Mouse (Mus musculus) hindbrain, embryonic 13.5 days (tissue): ENCODE results near the gene Carmil3. TPM values are rescaled to one million over a fixed set of nuclear protein-coding genes. Genes with fewer than 3 reads are reported as not detected.
A peak's percentile ranks its signal among the peaks of the same experiment; 100 is the strongest.

ENCODE experiments used
- ATAC-seq: fragments of 200-750 bp; cut with Nextera tagmentation; 2 replicates; pipeline ENCODE4 v1.8.0; 2017; ENCODE audit warnings: moderate TSS enrichment; ENCODE audit not compliant: low FRiP score
- H3K27ac ChIP-seq: fragments of 300-500 bp; sonication (generic); 2 replicates; pipeline ENCODE4 v1.5.1; 2015; ENCODE audit warnings: inconsistent platforms, mild to moderate bottlenecking, moderate library complexity
- H3K27me3 ChIP-seq: fragments of 300-500 bp; sonication (generic); 2 replicates; pipeline ENCODE4 v1.6.1; 2015; ENCODE audit warnings: mild to moderate bottlenecking, inconsistent platforms
- H3K36me3 ChIP-seq: fragments of 300-500 bp; sonication (generic); 2 replicates; pipeline ENCODE4 v1.6.1; 2015; ENCODE audit warnings: mild to moderate bottlenecking, inconsistent platforms
- H3K4me1 ChIP-seq: fragments of 300-500 bp; sonication (generic); replicated peaks from 2 replicates; pipeline ENCODE4 v1.6.1; 2015; ENCODE audit warnings: inconsistent platforms
- H3K4me2 ChIP-seq: fragments of 300-500 bp; sonication (generic); 2 replicates; pipeline ENCODE4 v1.6.1; 2015; ENCODE audit warnings: inconsistent platforms, mild to moderate bottlenecking, moderate library complexity
- H3K4me3 ChIP-seq: fragments of 300-500 bp; sonication (generic); 2 replicates; pipeline ENCODE4 v1.5.1; 2015; ENCODE audit warnings: mild to moderate bottlenecking, inconsistent platforms
- H3K9ac ChIP-seq: fragments of 300-500 bp; sonication (generic); 2 replicates; pipeline ENCODE4 v1.6.1; 2015; ENCODE audit warnings: mild to moderate bottlenecking, inconsistent platforms
- H3K9me3 ChIP-seq: fragments of 300-500 bp; sonication (generic); 2 replicates; pipeline ENCODE4 v1.6.1; 2016; ENCODE audit warnings: inconsistent platforms
- WGBS: fragments of 180-500 bp; shearing (Covaris S2); methylation state at CpG from one replicate; pipeline ENCODE4 v1.1.7; 2015; 5-methylcytosine and 5-hydroxymethylcytosine counted together
- polyA plus RNA-seq: library from polyadenylated mRNA; unstranded; fragments of >200 nt; fragmentation: Nextera tagmentation; extraction: Ambion mirVana; gene quantifications from 2 replicates; pipeline ENCODE4 v1.2.1, GENCODE M21; 2015

The Carmil3 gene
- polyA plus RNA-seq, 1 experiment from 2014 or later: 21.6 TPM

DNA sequence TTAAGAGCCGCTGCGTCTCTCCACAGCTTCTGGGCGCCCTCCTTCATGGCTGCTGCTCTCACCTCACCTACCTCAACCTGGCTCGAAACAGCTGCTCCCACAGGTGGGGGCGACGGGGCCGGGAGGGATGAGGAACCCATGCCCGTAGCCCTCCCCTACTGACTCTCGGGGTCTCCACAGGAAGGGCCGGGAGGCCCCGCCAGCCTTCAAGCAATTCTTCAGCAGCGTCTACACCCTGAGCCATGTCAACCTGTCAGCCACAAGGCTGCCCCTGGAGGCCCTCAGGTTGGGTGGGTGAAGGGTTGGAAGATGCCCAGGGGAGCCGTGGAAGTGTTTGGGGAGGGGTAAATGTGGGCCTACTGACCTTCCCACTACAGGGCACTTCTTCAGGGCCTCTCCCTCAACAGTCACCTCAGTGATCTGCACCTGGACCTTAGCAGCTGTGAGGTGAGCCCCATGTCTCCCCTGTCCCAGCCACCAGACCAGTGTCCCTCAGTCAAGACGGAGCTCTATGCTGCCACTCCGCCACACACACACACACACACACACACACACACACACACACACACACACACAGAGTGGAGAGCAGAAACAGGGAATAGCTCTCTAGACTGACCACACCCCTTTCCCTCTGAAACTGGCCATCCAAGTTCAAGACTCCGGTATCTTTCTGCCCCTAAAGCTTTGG, 6.5 kb downstream of the Carmil3 start:
- H3K36me3 ChIP-seq: peaks cover 79% of the 10 kb centered on the region

DNA sequence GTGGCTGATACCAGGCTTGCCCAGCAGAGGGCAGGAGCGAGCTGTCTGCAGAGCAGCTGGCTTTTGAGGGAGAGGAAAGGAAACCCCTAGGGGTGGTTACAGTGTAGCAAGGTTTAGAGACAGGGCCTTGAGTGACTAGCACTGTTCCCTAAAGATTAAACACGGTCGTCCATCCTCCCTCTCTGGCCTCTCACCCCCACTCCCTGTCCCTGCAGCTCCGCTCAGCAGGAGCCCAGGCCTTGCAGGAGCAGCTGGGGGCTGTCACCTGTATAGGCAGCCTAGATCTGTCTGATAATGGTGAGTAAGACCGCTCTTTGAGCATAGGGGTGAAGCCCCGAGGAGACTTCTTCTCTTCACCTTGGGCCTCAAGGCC, 7.0 kb downstream of the Carmil3 start:
- peak; percentile 54 for ATAC-seq
- 36% methylated on average over 6 of the region's 6 CpGs for WGBS
- no peak overlapping the region for H3K27ac ChIP-seq
- H3K9ac ChIP-seq: peak overlapping the region; percentile 65
- H3K4me1 ChIP-seq: peaks cover 12% of the 10 kb centered on the region
- H3K4me2 ChIP-seq: no peak overlapping the region
- H3K4me3 ChIP-seq: no peak overlapping the region
- no peaks in the 10 kb centered on the region for H3K27me3 ChIP-seq
- peaks cover 84% of the 10 kb centered on the region for H3K36me3 ChIP-seq
- no peaks in the 10 kb centered on the region for H3K9me3 ChIP-seq

More for the DNA sequence above, 6.5 kb downstream of the Carmil3 start:
- ATAC-seq: peak; percentile 19; the same call in 1 of the 2 replicates
- Histone ChIP-seq H3K27ac (no peak overlapping the region), H3K9ac (no peak overlapping the region), H3K4me1 (peaks cover 17% of the 10 kb centered on the region), H3K27me3 (no peaks in the 10 kb centered on the region), H3K4me2 (no peak overlapping the region), H3K9me3 (no peaks in the 10 kb centered on the region), H3K4me3 (no peak overlapping the region)
- WGBS: 79% methylated on average over 15 of the region's 16 CpGs

DNA sequence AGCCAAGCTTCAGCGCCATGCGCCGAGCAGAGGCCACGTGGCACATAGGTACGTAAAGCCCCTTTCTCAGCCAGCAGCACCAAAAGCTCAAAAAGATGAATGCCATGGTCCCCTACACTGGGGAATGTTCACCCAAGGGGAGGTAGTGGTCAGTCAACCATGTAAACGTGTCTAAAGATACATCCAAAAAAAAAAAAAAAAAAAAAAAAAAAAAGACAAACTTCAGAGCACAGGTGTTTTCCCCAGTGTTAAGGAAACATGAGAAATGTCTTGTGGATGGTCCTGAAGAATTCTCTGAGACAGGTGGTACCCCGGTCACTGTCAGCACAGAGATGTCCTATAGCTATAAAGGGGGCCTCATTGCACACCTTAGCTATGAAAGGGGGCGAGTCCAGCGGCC, 15.2 kb downstream of the Carmil3 start:
- peaks cover 48% of the 10 kb centered on the region for H3K36me3 ChIP-seq
- no peaks in the 10 kb centered on the region for H3K27me3 ChIP-seq
- H3K9me3 ChIP-seq: no peaks in the 10 kb centered on the region
- no peak overlapping the region for H3K9ac ChIP-seq
- WGBS: 90% methylated on average over 9 of the region's 9 CpGs
- ATAC-seq: no peak
- H3K4me1 ChIP-seq: peaks cover 11% of the 10 kb centered on the region
- no peak overlapping the region for H3K4me3 ChIP-seq
- no peak overlapping the region for H3K27ac ChIP-seq
- no peak overlapping the region for H3K4me2 ChIP-seq

DNA sequence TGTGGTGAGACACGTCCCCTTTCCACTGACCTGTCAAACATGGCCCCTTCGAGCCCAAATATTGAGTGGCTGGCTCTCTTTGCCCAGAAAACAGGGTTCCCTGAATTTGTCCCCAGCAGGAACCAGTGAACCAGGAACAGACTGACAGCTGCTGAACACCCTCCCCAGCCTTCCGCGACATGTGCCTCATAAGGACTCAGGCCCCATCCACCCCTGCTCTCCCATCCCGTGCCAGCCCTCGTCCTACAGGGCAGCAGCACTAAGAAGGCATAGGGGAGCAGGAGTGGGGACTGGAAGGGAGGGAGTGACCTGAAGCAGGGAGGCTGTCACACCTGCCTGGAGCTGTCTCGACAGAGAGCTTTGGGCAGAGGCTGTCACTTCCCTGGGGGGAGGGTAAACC, 17.4 kb downstream of the Carmil3 start:
- WGBS: 47% methylated on average over 7 of the region's 7 CpGs
- Histone ChIP-seq H3K27me3 (peaks cover 4% of the 10 kb centered on the region; the same call in 1 of the 2 replicates), H3K9ac (no peak overlapping the region), H3K4me2 (no peak overlapping the region), H3K9me3 (no peaks in the 10 kb centered on the region), H3K4me3 (no peak overlapping the region), H3K27ac (no peak overlapping the region), H3K36me3 (peaks cover 26% of the 10 kb centered on the region), H3K4me1 (peaks cover 21% of the 10 kb centered on the region)
- ATAC-seq: no peak

DNA sequence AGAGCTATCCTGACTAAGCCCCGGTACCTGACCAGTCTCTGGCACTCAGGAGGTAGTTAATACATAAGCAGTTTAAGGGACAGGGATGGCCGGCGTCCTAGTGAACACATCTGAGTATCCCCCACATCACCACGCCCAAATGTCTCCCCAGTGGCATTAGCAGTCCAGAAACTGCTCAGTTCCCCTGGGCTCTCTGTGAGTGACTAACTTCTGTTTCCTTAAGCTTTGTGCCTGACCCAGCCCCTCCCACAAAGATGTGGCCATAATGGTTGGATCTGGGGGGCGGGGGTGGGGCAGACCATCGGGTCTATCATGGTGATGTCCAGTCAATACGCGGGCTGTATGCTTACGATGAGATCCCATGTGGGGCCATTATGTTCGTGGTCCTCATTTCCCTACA, 19.1 kb downstream of the Carmil3 start:
- H3K27me3 ChIP-seq: peaks cover 6% of the 10 kb centered on the region
- peaks cover 11% of the 10 kb centered on the region; the same call in 1 of the 2 replicates for H3K36me3 ChIP-seq
- no peak overlapping the region for H3K4me2 ChIP-seq
- no peaks in the 10 kb centered on the region for H3K9me3 ChIP-seq
- WGBS: 68% methylated on average over 10 of the region's 10 CpGs
- no peak overlapping the region for H3K4me3 ChIP-seq
- peaks cover 21% of the 10 kb centered on the region for H3K4me1 ChIP-seq
- no peak overlapping the region for H3K9ac ChIP-seq
- H3K27ac ChIP-seq: no peak overlapping the region
- no peak for ATAC-seq

DNA sequence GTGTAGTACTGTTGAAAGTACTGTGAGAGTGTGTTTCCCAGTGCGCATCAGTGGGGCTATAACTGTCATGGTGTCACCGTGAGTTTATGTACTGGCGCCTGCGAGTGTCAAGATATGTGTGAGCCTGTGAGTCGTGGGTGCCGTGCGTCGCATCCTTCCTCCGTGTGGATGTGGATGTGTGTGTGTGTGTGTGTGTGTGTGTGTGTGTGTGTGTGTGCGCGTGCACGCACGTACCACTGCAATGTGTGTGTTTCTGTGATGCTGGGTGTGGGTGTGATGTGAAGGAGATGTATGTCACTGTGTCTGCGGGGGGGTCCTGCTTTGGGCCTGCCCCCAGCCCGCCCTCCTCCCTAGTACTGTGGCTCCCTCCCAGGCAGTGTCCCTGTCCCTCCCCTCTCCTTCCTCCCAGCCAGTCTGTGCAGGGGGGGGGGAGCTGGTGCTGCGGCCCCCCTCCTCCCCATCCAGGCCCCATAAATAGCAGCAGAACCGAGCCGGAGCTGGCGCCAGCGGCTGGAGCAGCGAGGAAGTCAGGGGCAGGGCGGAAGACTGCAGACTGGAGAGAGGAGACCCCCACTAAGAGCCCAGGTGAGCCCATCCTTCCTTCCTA, 19.8 kb downstream of the Carmil3 start, which contains the start of gene Cpne6:
TSS of gene Cpne6 (plus strand) at position 321 of the 607 bp plus-strand sequence.
- 70% methylated on average over 22 of the region's 22 CpGs for WGBS
- peak; percentile 37; the same call in 1 of the 2 replicates for ATAC-seq
- no peak within 1 kb of the TSS for H3K4me3 ChIP-seq

DNA sequence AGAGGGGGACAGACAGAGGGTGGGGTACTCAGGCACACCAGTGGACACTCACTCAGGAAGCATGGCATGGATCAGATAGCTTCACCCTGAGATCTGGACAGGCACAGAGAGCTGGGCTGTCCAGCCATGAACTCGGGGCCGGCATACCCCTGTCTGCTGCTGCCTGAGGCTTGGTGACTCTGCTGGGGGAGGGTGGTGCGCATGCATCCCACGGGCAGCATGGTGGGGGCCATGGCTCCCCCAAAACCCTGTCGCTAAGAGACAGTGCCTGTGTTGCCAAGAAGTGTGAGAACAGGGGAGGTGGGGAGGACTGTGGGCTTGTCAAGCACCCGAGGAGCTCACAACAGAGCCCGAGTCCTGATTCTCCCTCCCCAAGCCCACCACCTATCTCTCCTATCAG, 20.6 kb downstream of the Carmil3 start:
- peak; percentile 29; the same call in 1 of the 2 replicates for ATAC-seq
- 56% methylated on average over 7 of the region's 7 CpGs for WGBS
- Histone ChIP-seq H3K9ac (0 out of 2 replicates have a peak overlapping the region, but pooled peaks have one; percentile 29), H3K27me3 (peaks cover 6% of the 10 kb centered on the region), H3K27ac (no peak overlapping the region), H3K4me2 (no peak overlapping the region), H3K36me3 (peaks cover 8% of the 10 kb centered on the region; the same call in 1 of the 2 replicates), H3K4me1 (peaks cover 21% of the 10 kb centered on the region), H3K4me3 (no peak overlapping the region), H3K9me3 (no peaks in the 10 kb centered on the region)

More for the DNA sequence above, 19.8 kb downstream of the Carmil3 start, which contains the start of gene Cpne6:
- Histone ChIP-seq H3K9me3 (no peaks in the 10 kb centered on the region), H3K4me2 (no peak within 1 kb of the TSS), H3K36me3 (peaks cover 8% of the 10 kb centered on the region; the same call in 1 of the 2 replicates), H3K27ac (no peak within 1 kb of the TSS), H3K27me3 (peaks cover 6% of the 10 kb centered on the region), H3K9ac (0 out of 2 replicates have a peak within 1 kb of the TSS, but pooled peaks have one; percentile 46), H3K4me1 (peaks cover 21% of the 10 kb centered on the region)

DNA sequence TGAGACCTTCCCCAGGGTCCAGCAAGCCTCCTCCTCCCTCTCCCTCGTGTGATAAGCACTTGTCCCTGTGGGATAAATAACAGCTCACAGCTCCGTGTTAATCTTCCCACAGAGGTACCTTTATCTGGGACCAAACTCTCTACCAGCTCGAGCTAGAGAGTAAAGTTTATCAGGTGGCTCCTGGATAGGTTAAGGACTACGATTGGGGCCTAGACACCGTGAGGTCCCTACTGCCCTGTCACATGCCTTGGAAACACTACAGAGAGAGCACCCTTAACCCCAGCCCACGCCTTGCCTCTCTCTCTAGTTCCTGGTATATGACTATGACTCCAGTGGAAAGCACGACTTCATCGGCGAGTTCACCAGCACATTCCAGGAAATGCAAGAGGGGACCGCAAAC, 23.5 kb downstream of the Carmil3 start:
- no peaks in the 10 kb centered on the region for H3K36me3 ChIP-seq

DNA sequence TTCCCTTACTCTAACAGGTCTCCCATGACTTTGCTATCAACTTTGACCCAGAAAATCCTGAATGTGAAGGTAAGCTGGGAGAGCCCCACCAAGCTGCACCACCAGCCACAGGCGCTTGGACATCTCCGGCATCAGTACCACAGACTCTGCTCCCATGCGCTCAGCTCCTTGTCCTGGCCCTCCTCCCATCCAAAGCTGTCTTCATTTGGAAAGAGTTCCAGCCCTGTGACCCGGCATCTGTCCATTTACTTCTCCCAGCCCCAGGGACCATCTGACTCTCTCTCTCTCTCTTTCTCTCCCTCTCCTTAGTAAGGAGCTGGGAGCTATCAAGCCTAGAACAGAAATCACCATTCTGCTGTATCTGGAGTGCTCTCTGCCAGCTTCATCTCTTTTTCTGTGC, 25.4 kb downstream of the Carmil3 start:
- 90% methylated on average over 4 of the region's 4 CpGs for whole genome bisulfite sequencing
- Histone ChIP-seq H3K9ac (no peak overlapping the region), H3K4me3 (no peak overlapping the region), H3K36me3 (no peaks in the 10 kb centered on the region), H3K9me3 (no peaks in the 10 kb centered on the region), H3K4me2 (no peak overlapping the region), H3K27ac (no peak overlapping the region), H3K27me3 (peaks cover 8% of the 10 kb centered on the region), H3K4me1 (peaks cover 31% of the 10 kb centered on the region)
- no peak for ATAC-seq

More for the DNA sequence above, 23.5 kb downstream of the Carmil3 start:
- Histone ChIP-seq H3K9ac (no peak overlapping the region), H3K4me3 (no peak overlapping the region), H3K27me3 (peaks cover 6% of the 10 kb centered on the region), H3K9me3 (no peaks in the 10 kb centered on the region), H3K4me2 (no peak overlapping the region), H3K27ac (no peak overlapping the region), H3K4me1 (peaks cover 28% of the 10 kb centered on the region)
- no peak for ATAC-seq
- WGBS: 71% methylated on average over 10 of the region's 10 CpGs

DNA sequence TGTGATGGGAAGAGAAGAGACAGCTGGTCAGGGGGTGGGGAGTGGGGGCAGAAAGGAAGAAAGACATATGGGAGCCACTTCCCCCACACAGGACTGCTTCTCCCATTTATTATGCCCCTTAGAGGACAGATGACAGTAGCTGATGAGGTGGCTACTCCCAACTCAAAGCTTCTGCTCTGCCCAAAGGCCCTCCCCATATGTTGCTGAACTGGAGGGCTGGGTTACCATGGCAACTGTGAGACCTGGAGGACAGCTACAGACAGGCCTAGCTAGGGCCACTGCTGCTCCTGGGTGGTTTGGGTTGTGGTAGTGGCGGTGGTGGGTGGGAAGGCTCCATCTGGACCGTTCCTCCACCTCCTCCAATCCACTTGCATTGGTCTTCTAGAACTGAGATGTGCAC, 28.4 kb downstream of the Carmil3 start:
- Histone ChIP-seq H3K4me2 (no peak overlapping the region), H3K9me3 (no peaks in the 10 kb centered on the region), H3K27me3 (peaks cover 24% of the 10 kb centered on the region; the same call in 1 of the 2 replicates), H3K27ac (peak overlapping the region; percentile 60), H3K4me3 (no peak overlapping the region), H3K36me3 (no peaks in the 10 kb centered on the region), H3K9ac (no peak overlapping the region), H3K4me1 (peaks cover 26% of the 10 kb centered on the region)
- 14% methylated on average over 2 of the region's 2 CpGs for WGBS
- peak; percentile 75 for ATAC-seq

DNA sequence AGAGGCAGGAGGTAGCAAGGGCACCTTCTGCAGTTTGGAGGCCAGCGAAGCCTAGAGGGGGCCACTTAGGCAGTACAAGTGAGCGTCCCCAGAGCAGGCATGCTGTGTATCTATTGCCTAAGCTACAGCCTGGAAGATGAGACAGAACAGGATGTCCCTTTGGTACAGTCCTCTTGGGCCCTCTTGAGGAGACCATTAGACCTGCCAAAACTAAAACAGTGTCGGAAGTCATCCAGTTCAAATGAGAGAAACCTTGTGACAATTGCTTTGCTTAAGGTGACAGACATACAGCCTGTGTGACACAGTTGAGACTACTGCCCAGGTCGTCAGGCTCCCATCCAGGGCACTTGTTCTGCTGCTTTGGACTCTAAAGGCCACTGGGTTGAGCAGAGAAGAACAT, 29.2 kb downstream of the Carmil3 start:
- H3K36me3 ChIP-seq: no peaks in the 10 kb centered on the region
- H3K9me3 ChIP-seq: no peaks in the 10 kb centered on the region
- peaks cover 26% of the 10 kb centered on the region for H3K4me1 ChIP-seq
- 59% methylated on average over 4 of the region's 4 CpGs for WGBS
- H3K27ac ChIP-seq: peak overlapping the region; percentile 60
- no peak overlapping the region for H3K4me2 ChIP-seq
- ATAC-seq: no peak
- H3K9ac ChIP-seq: no peak overlapping the region; the same call in 1 of the 2 replicates
- H3K27me3 ChIP-seq: peaks cover 28% of the 10 kb centered on the region
- H3K4me3 ChIP-seq: no peak overlapping the region

DNA sequence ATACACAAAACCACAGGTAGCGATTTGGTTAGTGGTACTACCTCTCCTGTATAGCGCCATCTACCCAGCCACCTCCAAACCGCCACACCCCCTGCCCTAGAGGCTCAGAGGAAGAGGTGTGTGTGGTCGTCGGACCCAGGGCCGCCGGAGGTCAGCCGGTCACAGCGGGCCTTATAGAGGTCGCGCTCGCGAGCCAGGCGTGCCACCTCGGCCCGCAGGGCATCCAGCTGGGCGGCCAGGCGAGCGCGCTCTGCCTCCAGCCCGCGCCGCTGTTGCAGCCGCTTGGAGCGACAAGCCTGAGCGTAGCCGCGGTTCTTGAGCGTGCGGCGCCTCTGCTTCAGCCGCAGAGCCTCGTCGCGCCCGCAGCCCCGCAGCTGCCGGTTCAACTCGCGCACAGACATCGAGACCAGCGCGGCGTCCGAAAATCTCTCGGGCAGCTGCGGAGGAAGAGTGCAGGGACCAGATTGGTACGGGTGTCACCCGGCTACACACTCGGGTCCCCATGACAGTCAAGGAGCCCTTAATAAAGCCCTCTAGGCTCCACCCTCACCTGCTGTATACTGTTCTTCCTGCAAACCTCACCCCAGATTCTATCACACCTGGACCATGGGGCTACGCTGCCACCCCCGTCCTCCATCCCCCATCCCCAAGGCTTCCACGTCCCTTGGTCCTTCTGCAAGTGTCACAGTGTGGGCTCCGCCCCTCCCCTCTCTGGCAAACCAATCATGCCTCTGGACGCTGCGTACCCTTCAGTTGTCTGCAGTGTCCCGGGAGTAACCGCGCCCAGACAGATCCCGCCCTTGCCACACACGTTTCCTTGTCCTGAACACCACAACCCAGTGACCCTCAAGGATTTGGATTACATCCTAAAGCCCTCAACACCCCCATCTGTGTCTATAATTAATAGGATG, 30.3 kb downstream of the Carmil3 start:
- peak overlapping the region; percentile 74 for H3K9ac ChIP-seq
- peaks cover 36% of the 10 kb centered on the region for H3K27me3 ChIP-seq
- peak; percentile 73 for ATAC-seq
- H3K27ac ChIP-seq: peak overlapping the region; percentile 77
- H3K4me1 ChIP-seq: peaks cover 26% of the 10 kb centered on the region
- H3K4me2 ChIP-seq: peak overlapping the region; percentile 87
- H3K9me3 ChIP-seq: no peaks in the 10 kb centered on the region
- no peaks in the 10 kb centered on the region for H3K36me3 ChIP-seq
- 1% methylated on average over 61 of the region's 61 CpGs for whole genome bisulfite sequencing
- peak overlapping the region; percentile 54 for H3K4me3 ChIP-seq
